Mouse (Mus musculus) liver, embryonic 11.5 days (tissue): ENCODE results near the gene Poll. TPM values are rescaled to one million over a fixed set of nuclear protein-coding genes. Genes with fewer than 3 reads are reported as not detected.

ENCODE experiments used
- ATAC-seq: fragments of 200-750 bp; cut with Nextera tagmentation; replicated peaks from 2 replicates; pipeline ENCODE4 v1.8.0; 2017; ENCODE audit warnings: moderate number of reproducible peaks, mild to moderate bottlenecking, moderate TSS enrichment, moderate library complexity; ENCODE audit not compliant: low FRiP score
- DNase-seq: peaks from one replicate; pipeline ENCODE4 v3.0.0-alpha.2; 2017; ENCODE audit warnings: low spot score
- H3K27ac ChIP-seq: fragments of 300-500 bp; sonication (generic); 2 replicates; pipeline ENCODE4 v1.5.1; 2014; ENCODE audit warnings: mild to moderate bottlenecking, low read depth, low read length, control low read depth
- H3K27me3 ChIP-seq: fragments of 300-500 bp; sonication (generic); replicated peaks from 2 replicates; pipeline ENCODE4 v1.6.1; 2014; ENCODE audit warnings: low read length, mixed read lengths; ENCODE audit not compliant: control insufficient read depth, insufficient read depth
- H3K36me3 ChIP-seq: fragments of 300-500 bp; sonication (generic); 2 replicates; pipeline ENCODE4 v1.6.1; 2014; ENCODE audit warnings: mild to moderate bottlenecking, low read length, moderate library complexity, mixed read lengths; ENCODE audit not compliant: control insufficient read depth, insufficient read depth
- H3K4me1 ChIP-seq: fragments of 300-500 bp; sonication (generic); replicated peaks from 2 replicates; pipeline ENCODE4 v1.6.1; 2014; ENCODE audit warnings: low read length, mixed read lengths; ENCODE audit not compliant: control insufficient read depth, insufficient read depth
- H3K4me2 ChIP-seq: fragments of 300-500 bp; sonication (generic); 2 replicates; pipeline ENCODE4 v1.6.1; 2014; ENCODE audit warnings: mild to moderate bottlenecking, control low read depth, moderate library complexity
- H3K4me3 ChIP-seq: fragments of 300-500 bp; sonication (generic); 2 replicates; pipeline ENCODE4 v1.5.1; 2014; ENCODE audit warnings: low read depth, low read length, control low read depth
- H3K9ac ChIP-seq: fragments of 300-500 bp; sonication (generic); 2 replicates; pipeline ENCODE4 v1.6.1; 2014; ENCODE audit warnings: low read depth, low read length, control low read depth
- H3K9me3 ChIP-seq: fragments of 300-500 bp; sonication (generic); 2 replicates; pipeline ENCODE4 v1.6.1; 2016; ENCODE audit warnings: low read length, inconsistent platforms, mixed read lengths; ENCODE audit not compliant: control insufficient read depth
- WGBS: fragments of 180-500 bp; shearing (Covaris S2); extraction: QIAGEN DNeasy Blood & Tissue Kit; methylation state at CpG from one replicate; pipeline ENCODE4 v1.1.7; 2014; 5-methylcytosine and 5-hydroxymethylcytosine counted together
- polyA plus RNA-seq: library from polyadenylated mRNA; unstranded; fragments of >200 nt; fragmentation: Nextera tagmentation; extraction: Ambion mirVana; gene quantifications from 2 replicates; pipeline ENCODE4 v1.2.1, GENCODE M21; 2014

Gene Poll
- polyA plus RNA-seq, 1 experiment from 2014 or later = 15.2 TPM

- 54% methylated on average over 6 of the region's 6 CpGs for WGBS
- ATAC-seq (no peak), DNase-seq (no peak)
- no peak overlapping the region for H3K9ac ChIP-seq
- H3K9me3 ChIP-seq = no peaks in the 10 kb centered on the region
- H3K27ac ChIP-seq = no peak overlapping the region
- no peak overlapping the region for H3K4me2 ChIP-seq
- peaks cover 5% of the 10 kb centered on the region for H3K27me3 ChIP-seq
- H3K4me3 ChIP-seq = no peak overlapping the region
- H3K4me1 ChIP-seq = peaks cover 5% of the 10 kb centered on the region
- H3K36me3 ChIP-seq = no peaks in the 10 kb centered on the region
Measured at GRCm38 (mm10) chr19:45535929-45536328, 24.4 kb downstream of the Poll start.

GRCm38 (mm10) chr19:45535214-45535735 is 25.1 kb downstream of the Poll start:
- WGBS = 72% methylated on average over 8 of the region's 8 CpGs
- H3K4me1 ChIP-seq = peaks cover 6% of the 10 kb centered on the region
- H3K27me3 ChIP-seq = no peaks in the 10 kb centered on the region; the same call in 1 of the 2 replicates

GRCm38 (mm10) chr19:45533617-45534016 is 26.7 kb downstream of the Poll start:
- Histone ChIP-seq H3K4me1 (peaks cover 10% of the 10 kb centered on the region), H3K4me2 (no peak overlapping the region), H3K36me3 (no peaks in the 10 kb centered on the region; the same call in 1 of the 2 replicates), H3K9me3 (no peaks in the 10 kb centered on the region), H3K27me3 (no peaks in the 10 kb centered on the region), H3K27ac (no peak overlapping the region), H3K4me3 (no peak overlapping the region), H3K9ac (no peak overlapping the region)
- DNase-seq (no peak), ATAC-seq (no peak)
- WGBS = 62% methylated on average over 7 of the region's 7 CpGs

More at GRCm38 (mm10) chr19:45535214-45535735, 25.1 kb downstream of the Poll start:
- Histone ChIP-seq H3K9me3 (no peaks in the 10 kb centered on the region), H3K9ac (no peak overlapping the region), H3K4me3 (no peak overlapping the region), H3K36me3 (no peaks in the 10 kb centered on the region; the same call in 1 of the 2 replicates), H3K27ac (no peak overlapping the region), H3K4me2 (no peak overlapping the region)
- no peak for ATAC-seq
- no peak for DNase-seq

- peaks cover 24% of the 10 kb centered on the region for H3K4me1 ChIP-seq
- H3K36me3 ChIP-seq = peaks cover 5% of the 10 kb centered on the region
- H3K9me3 ChIP-seq = no peaks in the 10 kb centered on the region
- 77% methylated on average over 6 of the region's 6 CpGs for WGBS
- ATAC-seq (no peak), DNase-seq (no peak)
- no peaks in the 10 kb centered on the region for H3K27me3 ChIP-seq
- no peak overlapping the region for H3K4me3 ChIP-seq
- H3K9ac ChIP-seq = no peak overlapping the region
- H3K4me2 ChIP-seq = no peak overlapping the region
- no peak overlapping the region for H3K27ac ChIP-seq
Measured at GRCm38 (mm10) chr19:45531554-45531953, 28.8 kb downstream of the Poll start.

- H3K9ac ChIP-seq = no peak overlapping the region
- WGBS = 72% methylated on average over 15 of the region's 15 CpGs
- no peak for DNase-seq
- no peaks in the 10 kb centered on the region for H3K9me3 ChIP-seq
- H3K27ac ChIP-seq = 0 out of 2 replicates have a peak overlapping the region, but pooled peaks have one; percentile 16
- H3K4me1 ChIP-seq = peaks cover 24% of the 10 kb centered on the region
- no peak overlapping the region; the same call in 1 of the 2 replicates for H3K4me2 ChIP-seq
- no peak for ATAC-seq
- H3K36me3 ChIP-seq = peaks cover 5% of the 10 kb centered on the region
- H3K27me3 ChIP-seq = no peaks in the 10 kb centered on the region
- no peak overlapping the region for H3K4me3 ChIP-seq
Measured at GRCm38 (mm10) chr19:45530200-45530995, 29.9 kb downstream of the Poll start.

- DNase-seq (no peak), ATAC-seq (no peak)
- Histone ChIP-seq H3K4me1 (peaks cover 21% of the 10 kb centered on the region), H3K4me3 (no peak overlapping the region), H3K27ac (no peak overlapping the region), H3K9ac (no peak overlapping the region), H3K9me3 (no peaks in the 10 kb centered on the region), H3K27me3 (no peaks in the 10 kb centered on the region), H3K4me2 (no peak overlapping the region), H3K36me3 (peaks cover 8% of the 10 kb centered on the region)
- WGBS = 83% methylated on average over 5 of the region's 5 CpGs
Measured at GRCm38 (mm10) chr19:45529294-45529693, 31.0 kb downstream of the Poll start.

GRCm38 (mm10) chr19:45527931-45528534 is 32.3 kb downstream of the Poll start:
- 70% methylated on average over 10 of the region's 10 CpGs for WGBS
- Histone ChIP-seq H3K9ac (no peak overlapping the region), H3K27me3 (no peaks in the 10 kb centered on the region), H3K36me3 (peaks cover 9% of the 10 kb centered on the region), H3K4me2 (no peak overlapping the region), H3K27ac (no peak overlapping the region), H3K4me3 (no peak overlapping the region), H3K9me3 (no peaks in the 10 kb centered on the region), H3K4me1 (peaks cover 21% of the 10 kb centered on the region)
- DNase-seq (no peak), ATAC-seq (no peak)

- peaks cover 10% of the 10 kb centered on the region for H3K36me3 ChIP-seq
- peaks cover 21% of the 10 kb centered on the region for H3K4me1 ChIP-seq
- no peaks in the 10 kb centered on the region for H3K27me3 ChIP-seq
- DNase-seq (no peak), ATAC-seq (0 out of 2 replicates have a peak, but pooled peaks have one; percentile 60)
- H3K9ac ChIP-seq = no peak overlapping the region
- WGBS = 75% methylated on average over 7 of the region's 7 CpGs
- H3K4me2 ChIP-seq = no peak overlapping the region
- H3K9me3 ChIP-seq = no peaks in the 10 kb centered on the region
- H3K27ac ChIP-seq = no peak overlapping the region
- no peak overlapping the region for H3K4me3 ChIP-seq
Measured at GRCm38 (mm10) chr19:45527382-45527781, 32.9 kb downstream of the Poll start.
